Mouse (Mus musculus) cerebellum, postnatal 10 days (tissue): ENCODE measurements around the gene Macrod2.
"Not testable (repeated sequence)": the region's sequence is repeated elsewhere in the genome, so short reads cannot be mapped to it uniquely, and the experiment has no call there.

Source experiments
- DNase-seq, 2 experiments: peaks; one replicate each; pipeline ENCODE4 v3.0.0; 2021; ENCODE audit warnings: mixed read lengths in 2 of 2

The Macrod2 gene

GRCm38 (mm10) chr2:140704146-140704545 is 309.0 kb downstream of the Macrod2 start:
- no peak for DNase-seq

- no peak for DNase-seq
Observed at GRCm38 (mm10) chr2:140705278-140705677, 310.2 kb downstream of the Macrod2 start.

- DNase-seq = no peak
Observed at GRCm38 (mm10) chr2:140707550-140707949, 312.4 kb downstream of the Macrod2 start.

GRCm38 (mm10) chr2:140715822-140716221 is 320.7 kb downstream of the Macrod2 start:
- no peak for DNase-seq

GRCm38 (mm10) chr2:140717407-140717806 is 322.3 kb downstream of the Macrod2 start:
- no peak for DNase-seq

GRCm38 (mm10) chr2:140732616-140733183 is 337.6 kb downstream of the Macrod2 start:
- no peak for DNase-seq

- no peak for DNase-seq
Observed at GRCm38 (mm10) chr2:140740511-140740910, 345.4 kb downstream of the Macrod2 start.

- DNase-seq = not testable (repeated sequence)
Observed at GRCm38 (mm10) chr2:140742954-140743353, 347.8 kb downstream of the Macrod2 start.

- DNase-seq = no peak
Observed at GRCm38 (mm10) chr2:140758881-140759280, 363.8 kb downstream of the Macrod2 start.

- no peak for DNase-seq
Observed at GRCm38 (mm10) chr2:140759732-140760131, 364.6 kb downstream of the Macrod2 start.

- DNase-seq = no peak
Observed at GRCm38 (mm10) chr2:140760137-140760536, 365.0 kb downstream of the Macrod2 start.

- peak; percentile 19 to 31 for DNase-seq
Observed at GRCm38 (mm10) chr2:140763076-140763891, 368.2 kb downstream of the Macrod2 start.

GRCm38 (mm10) chr2:140769473-140769872 is 374.4 kb downstream of the Macrod2 start:
- DNase-seq = no peak

GRCm38 (mm10) chr2:140772825-140773224 is 377.7 kb downstream of the Macrod2 start:
- DNase-seq = no peak

- DNase-seq = peak; percentile 5
Observed at GRCm38 (mm10) chr2:140773456-140773855, 378.3 kb downstream of the Macrod2 start.

- no peak for DNase-seq
Observed at GRCm38 (mm10) chr2:140774808-140775370, 379.8 kb downstream of the Macrod2 start.

- no peak for DNase-seq
Observed at GRCm38 (mm10) chr2:140775448-140776101, 380.5 kb downstream of the Macrod2 start.

- no peak for DNase-seq
Observed at GRCm38 (mm10) chr2:140778212-140778611, 383.1 kb downstream of the Macrod2 start.

GRCm38 (mm10) chr2:140783041-140783440 is 387.9 kb downstream of the Macrod2 start:
- peak; percentile 79 for DNase-seq

GRCm38 (mm10) chr2:140784626-140785025 is 389.5 kb downstream of the Macrod2 start:
- DNase-seq = no peak

- no peak for DNase-seq
Observed at GRCm38 (mm10) chr2:140790363-140790762, 395.3 kb downstream of the Macrod2 start.

- no peak for DNase-seq
Observed at GRCm38 (mm10) chr2:140793886-140794608, 398.9 kb downstream of the Macrod2 start.

- DNase-seq = no peak
Observed at GRCm38 (mm10) chr2:140811693-140812092, 416.6 kb downstream of the Macrod2 start.
